Mouse (Mus musculus): ENCODE results near the gene Ascc2. TPM values are rescaled to one million over a fixed set of nuclear protein-coding genes. Genes with fewer than 3 reads are reported as not detected.

Gene Ascc2
- total and polyA plus RNA-seq, 3 experiments, result 22.8 to 53.0 (median 27.8) TPM

DNA sequence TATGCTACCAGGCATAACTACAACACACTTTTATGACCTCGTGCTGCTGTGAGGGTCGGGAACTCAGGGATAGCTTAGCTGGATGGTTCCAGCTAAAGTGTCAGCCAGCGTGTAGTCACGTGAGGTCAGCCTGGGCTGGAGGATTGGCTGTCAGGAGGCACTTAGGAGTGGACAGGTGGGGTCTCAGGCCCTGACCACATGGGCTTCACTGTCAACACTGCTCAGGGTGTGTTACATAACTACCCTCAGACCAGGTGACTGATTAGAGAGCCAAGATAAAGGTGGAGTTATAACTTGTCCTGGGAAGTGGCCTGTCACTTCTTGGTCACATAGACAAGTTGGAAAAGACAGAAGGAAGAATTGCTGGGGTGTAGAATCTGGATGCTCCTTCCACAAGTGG, 78.0 kb downstream of the Ascc2 start:
- ATAC-seq (ENCODE audit: extremely low read depth, insufficient number of reproducible peaks, low FRiP score, poor library complexity, severe bottlenecking), result no peak
- Histone ChIP-seq H3K4me1 (ENCODE audit: insufficient read depth, low read depth, low read length) (peaks cover 21% of the 10 kb centered on the region), H3K9me3 (replicated peaks) (no peaks in the 10 kb centered on the region), H3K36me3 (replicated peaks) (peaks cover 50% of the 10 kb centered on the region), H3K27me3 (ENCODE audit: insufficient read depth, low read length) (no peaks in the 10 kb centered on the region), H3K4me3 (ENCODE audit: low read depth, low read length) (no peak overlapping the region)
- no peak for TF ChIP-seq GATA2 (IDR thresholded peaks at IDR 0.05; ENCODE audit: borderline replicate concordance, low read depth, low read length)
- TF ChIP-seq GATA1 (IDR thresholded peaks at IDR 0.05; ENCODE audit: borderline replicate concordance, low read length), result no peak
- no peak for TF ChIP-seq TAL1 (conservative IDR thresholded peaks at IDR 0.05; ENCODE audit: low read depth, low read length)
- TF ChIP-seq POLR2AphosphoS5 (IDR thresholded peaks at IDR 0.05; ENCODE audit: insufficient replicate concordance, low read depth, low read length), result no peak
- no peak for TF ChIP-seq CTCF (IDR thresholded peaks at IDR 0.05; ENCODE audit: low read depth, low read length)
- no peak for DNase-seq (ENCODE audit: low spot score)

DNA sequence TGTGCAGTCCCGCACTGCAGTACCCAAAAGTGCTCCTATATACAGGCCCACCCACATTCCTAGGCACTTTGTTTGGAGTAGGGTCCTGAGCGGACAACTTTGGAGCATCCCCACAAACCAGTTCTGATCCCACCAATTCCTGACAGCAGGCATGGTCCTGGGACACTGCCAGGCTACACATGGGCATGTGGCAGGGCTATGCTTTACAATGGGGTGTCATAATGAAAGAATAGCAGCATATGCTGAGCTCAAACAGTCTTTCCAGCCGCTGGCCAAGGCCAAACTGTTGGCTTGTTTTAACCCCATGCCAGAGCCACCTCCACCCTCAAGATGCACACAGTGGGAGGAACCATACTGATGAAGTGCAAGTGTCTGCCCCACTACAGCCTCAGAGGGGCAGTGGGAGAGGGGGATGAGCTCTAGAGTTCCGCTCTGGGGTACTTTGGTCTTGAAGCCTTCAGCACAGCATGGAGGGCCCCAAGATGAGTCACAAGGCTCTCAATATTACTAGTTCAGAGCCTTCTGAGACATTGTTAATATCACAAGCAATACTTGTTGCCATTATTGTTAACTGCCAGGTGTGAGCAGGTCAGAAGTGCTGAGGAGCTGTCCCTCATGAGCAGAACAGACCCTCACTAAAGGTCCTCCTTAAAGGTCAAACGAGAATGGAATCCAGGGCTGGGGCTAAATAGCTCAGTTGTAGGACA, 79.1 kb downstream of the Ascc2 start:
- ATAC-seq (ENCODE audit: extremely low read depth, insufficient number of reproducible peaks, low FRiP score, poor library complexity, severe bottlenecking) (no peak), DNase-seq (ENCODE audit: low spot score) (no peak)
- Histone ChIP-seq H3K27me3 (ENCODE audit: insufficient read depth, low read length) (no peaks in the 10 kb centered on the region), H3K4me3 (ENCODE audit: low read depth, low read length) (no peak overlapping the region), H3K36me3 (replicated peaks) (peaks cover 58% of the 10 kb centered on the region), H3K4me1 (ENCODE audit: insufficient read depth, low read depth, low read length) (peaks cover 23% of the 10 kb centered on the region), H3K9me3 (replicated peaks) (no peaks in the 10 kb centered on the region)
- TF ChIP-seq CTCF (IDR thresholded peaks at IDR 0.05; ENCODE audit: low read depth, low read length) (no peak), POLR2AphosphoS5 (IDR thresholded peaks at IDR 0.05; ENCODE audit: insufficient replicate concordance, low read depth, low read length) (no peak), GATA2 (IDR thresholded peaks at IDR 0.05; ENCODE audit: borderline replicate concordance, low read depth, low read length) (no peak), TAL1 (conservative IDR thresholded peaks at IDR 0.05; ENCODE audit: low read depth, low read length) (no peak)

- TF ChIP-seq GATA1 (IDR thresholded peaks at IDR 0.05; ENCODE audit: borderline replicate concordance, low read length) (no peak), GATA2 (IDR thresholded peaks at IDR 0.05; ENCODE audit: borderline replicate concordance, low read depth, low read length) (no peak), CTCF (IDR thresholded peaks at IDR 0.05; ENCODE audit: low read depth, low read length) (no peak), TAL1 (conservative IDR thresholded peaks at IDR 0.05; ENCODE audit: low read depth, low read length) (no peak), POLR2AphosphoS5 (IDR thresholded peaks at IDR 0.05; ENCODE audit: insufficient replicate concordance, low read depth, low read length) (no peak)
- Histone ChIP-seq H3K9me3 (replicated peaks) (no peaks in the 10 kb centered on the region), H3K36me3 (replicated peaks) (peaks cover 64% of the 10 kb centered on the region), H3K4me1 (ENCODE audit: insufficient read depth, low read depth, low read length) (peaks cover 18% of the 10 kb centered on the region), H3K27me3 (ENCODE audit: insufficient read depth, low read length) (no peaks in the 10 kb centered on the region), H3K4me3 (ENCODE audit: low read depth, low read length) (no peak overlapping the region)
- no peak for DNase-seq (ENCODE audit: low spot score)
- no peak for ATAC-seq (ENCODE audit: extremely low read depth, insufficient number of reproducible peaks, low FRiP score, poor library complexity, severe bottlenecking)
These were observed 81.0 kb downstream of the Ascc2 start for GRCm38 (mm10) chr11:4718548-4718947.

DNA sequence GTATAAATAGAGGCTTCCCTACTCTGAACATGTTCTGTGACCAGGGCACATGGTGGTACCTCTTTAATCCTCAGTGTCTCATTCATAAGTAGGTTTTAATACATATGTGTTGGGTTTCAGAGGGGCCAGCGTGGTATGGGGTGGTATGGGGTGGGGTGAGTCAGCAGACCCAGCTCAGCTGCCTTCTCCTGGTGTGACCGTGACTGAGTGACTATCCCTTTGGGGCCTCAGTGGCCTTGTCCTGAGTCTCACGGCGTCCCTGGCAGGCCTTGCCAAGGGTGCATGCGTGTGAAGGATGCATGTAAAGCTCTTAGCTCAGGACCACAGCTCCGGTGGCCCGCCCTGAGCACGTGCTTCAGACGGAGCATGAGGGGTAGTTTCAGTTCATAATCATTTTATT, 82.4 kb downstream of the Ascc2 start:
- ATAC-seq (ENCODE audit: extremely low read depth, insufficient number of reproducible peaks, low FRiP score, poor library complexity, severe bottlenecking), result no peak
- no peak for DNase-seq (ENCODE audit: low spot score)
- TF ChIP-seq CTCF (IDR thresholded peaks at IDR 0.05; ENCODE audit: low read depth, low read length) (no peak), GATA1 (IDR thresholded peaks at IDR 0.05; ENCODE audit: borderline replicate concordance, low read length) (no peak), TAL1 (conservative IDR thresholded peaks at IDR 0.05; ENCODE audit: low read depth, low read length) (no peak), POLR2AphosphoS5 (IDR thresholded peaks at IDR 0.05; ENCODE audit: insufficient replicate concordance, low read depth, low read length) (no peak), GATA2 (IDR thresholded peaks at IDR 0.05; ENCODE audit: borderline replicate concordance, low read depth, low read length) (no peak)
- Histone ChIP-seq H3K9me3 (replicated peaks) (no peaks in the 10 kb centered on the region), H3K4me1 (ENCODE audit: insufficient read depth, low read depth, low read length) (peaks cover 10% of the 10 kb centered on the region; the same call in 1 of the 2 replicates), H3K4me3 (ENCODE audit: low read depth, low read length) (no peak overlapping the region), H3K36me3 (replicated peaks) (peaks cover 74% of the 10 kb centered on the region), H3K27me3 (ENCODE audit: insufficient read depth, low read length) (no peaks in the 10 kb centered on the region)

- Histone ChIP-seq H3K36me3 (replicated peaks) (peaks cover 78% of the 10 kb centered on the region), H3K4me3 (ENCODE audit: low read depth, low read length) (no peak overlapping the region), H3K4me1 (ENCODE audit: insufficient read depth, low read depth, low read length) (peaks cover 10% of the 10 kb centered on the region; the same call in 1 of the 2 replicates), H3K9me3 (replicated peaks) (no peaks in the 10 kb centered on the region), H3K27me3 (ENCODE audit: insufficient read depth, low read length) (no peaks in the 10 kb centered on the region)
- TF ChIP-seq GATA2 (IDR thresholded peaks at IDR 0.05; ENCODE audit: borderline replicate concordance, low read depth, low read length), result no peak
- TF ChIP-seq POLR2AphosphoS5 (IDR thresholded peaks at IDR 0.05; ENCODE audit: insufficient replicate concordance, low read depth, low read length), result no peak
- TF ChIP-seq TAL1 (conservative IDR thresholded peaks at IDR 0.05; ENCODE audit: low read depth, low read length), result no peak
- no peak for TF ChIP-seq GATA1 (IDR thresholded peaks at IDR 0.05; ENCODE audit: borderline replicate concordance, low read length)
- TF ChIP-seq CTCF (IDR thresholded peaks at IDR 0.05; ENCODE audit: low read depth, low read length), result no peak
- DNase-seq (ENCODE audit: low spot score) (no peak), ATAC-seq (ENCODE audit: extremely low read depth, insufficient number of reproducible peaks, low FRiP score, poor library complexity, severe bottlenecking) (no peak)
These were observed 82.8 kb downstream of the Ascc2 start for GRCm38 (mm10) chr11:4720393-4720792.

DNA sequence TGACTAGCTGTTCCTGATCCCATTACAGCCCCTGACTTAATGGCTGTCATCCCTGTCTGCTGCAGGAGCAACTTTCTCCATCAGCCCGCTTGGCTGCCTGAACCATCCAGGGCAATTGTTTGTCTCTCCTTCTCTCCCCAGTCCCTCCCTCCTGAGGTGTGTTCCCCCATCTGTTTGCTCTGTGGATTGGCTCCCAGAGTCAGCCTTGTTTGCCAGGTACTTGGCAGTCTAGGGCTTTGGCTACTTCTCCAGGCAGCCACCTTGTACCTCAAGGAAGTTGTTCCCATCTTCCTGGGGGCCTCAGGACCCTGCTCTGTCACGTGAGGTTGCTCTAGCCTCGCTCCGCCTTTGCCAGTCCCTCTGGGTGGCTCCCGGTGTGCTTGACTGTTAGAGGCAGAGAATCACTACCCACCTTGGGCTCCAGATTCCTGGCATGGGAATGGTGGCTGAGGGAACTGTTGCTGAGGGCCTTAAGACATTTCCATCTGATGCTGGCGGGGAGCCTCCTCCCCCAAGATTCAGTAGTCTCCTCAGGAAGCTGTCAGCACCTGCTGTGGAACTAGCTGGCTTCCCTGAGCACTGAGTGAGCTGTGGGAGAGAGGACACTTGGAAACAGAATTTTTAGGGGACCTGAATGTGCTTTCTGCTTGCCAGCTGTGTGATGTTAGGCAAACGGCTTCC, 83.5 kb downstream of the Ascc2 start:
- DNase-seq (ENCODE audit: low spot score), result no peak
- Histone ChIP-seq H3K9me3 (replicated peaks) (no peaks in the 10 kb centered on the region), H3K4me3 (ENCODE audit: low read depth, low read length) (no peak overlapping the region), H3K4me1 (ENCODE audit: insufficient read depth, low read depth, low read length) (peaks cover 10% of the 10 kb centered on the region; the same call in 1 of the 2 replicates), H3K36me3 (replicated peaks) (peaks cover 78% of the 10 kb centered on the region), H3K27me3 (ENCODE audit: insufficient read depth, low read length) (no peaks in the 10 kb centered on the region)
- no peak for TF ChIP-seq GATA1 (IDR thresholded peaks at IDR 0.05; ENCODE audit: borderline replicate concordance, low read length)
- TF ChIP-seq TAL1 (conservative IDR thresholded peaks at IDR 0.05; ENCODE audit: low read depth, low read length), result no peak
- no peak for TF ChIP-seq GATA2 (IDR thresholded peaks at IDR 0.05; ENCODE audit: borderline replicate concordance, low read depth, low read length)
- TF ChIP-seq POLR2AphosphoS5 (IDR thresholded peaks at IDR 0.05; ENCODE audit: insufficient replicate concordance, low read depth, low read length), result no peak
- TF ChIP-seq CTCF (IDR thresholded peaks at IDR 0.05; ENCODE audit: low read depth, low read length), result no peak
- no peak for ATAC-seq (ENCODE audit: extremely low read depth, insufficient number of reproducible peaks, low FRiP score, poor library complexity, severe bottlenecking)

All from G1E (cell line).